In the genomic region with DNA sequence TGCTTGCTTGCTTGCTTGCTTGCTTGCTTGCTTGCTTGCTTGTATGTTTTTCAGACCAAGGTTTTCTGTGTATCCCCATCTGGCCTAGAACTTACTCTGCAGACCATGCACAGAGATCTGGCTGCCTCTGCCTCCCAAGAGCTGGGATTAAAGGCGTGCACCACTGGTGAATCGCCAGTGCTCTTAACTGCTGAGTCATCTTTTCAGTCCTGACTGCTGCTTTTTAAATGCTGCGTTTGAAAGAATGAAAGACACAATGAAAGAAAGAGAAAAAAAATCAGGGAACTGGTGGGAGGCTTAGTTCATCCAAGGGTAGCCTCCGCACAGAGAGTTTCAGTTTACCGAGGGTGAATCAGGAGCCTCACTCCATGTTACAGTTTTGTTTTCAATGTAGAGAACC, we compare ENCODE assay signal across 23 mouse cellular contexts.
"Had no signal": no experiment of that assay in that cellular context is flagged by ENCODE, and none has a peak within 500 bp of the region (broad histone marks: within the 10 kb centered on the region; RNA-seq: fewer than 3 reads in every experiment).

No protein-coding gene starts in this region.

- H3K9ac ChIP-seq: limb, embryonic 13.5 days; liver, embryonic 12.5 days; liver, embryonic 15.5 days; lung, embryonic 15.5 days; midbrain, embryonic 15.5 days; neural tube, embryonic 12.5 days; neural tube, embryonic 15.5 days; stomach, embryonic 15.5 days had no signal

- H3K27me3 ChIP-seq: limb, embryonic 13.5 days; liver, embryonic 15.5 days; lung, embryonic 15.5 days; midbrain, embryonic 15.5 days; neural tube, embryonic 12.5 days; neural tube, embryonic 15.5 days; stomach, embryonic 15.5 days had no signal

- H3K4me2 ChIP-seq: limb, embryonic 13.5 days; liver, embryonic 12.5 days; liver, embryonic 15.5 days; lung, embryonic 15.5 days; midbrain, embryonic 15.5 days; neural tube, embryonic 12.5 days; neural tube, embryonic 15.5 days; stomach, embryonic 15.5 days had no signal

- H3K9me3 ChIP-seq: limb, embryonic 10.5 days; limb, embryonic 13.5 days; liver, embryonic 12.5 days; liver, embryonic 15.5 days; lung, embryonic 15.5 days; megakaryocyte, embryonic 14.5 days; midbrain, embryonic 10.5 days; midbrain, embryonic 15.5 days; neural tube, embryonic 12.5 days; neural tube, embryonic 15.5 days; stomach, embryonic 15.5 days had no signal

- DNase-seq: kidney, postnatal 25 days; layer of hippocampus, adult 9-11 months; liver; lung, adult 18-20 months; lung, postnatal 10 days; lung, postnatal 36 days; right cerebral cortex, adult 18-20 months; right cerebral cortex, postnatal 14 days; right cerebral cortex, postnatal 4 days; thymus, postnatal 36 days had no signal

- H3K4me3 ChIP-seq: layer of hippocampus, adult 2 months; limb, embryonic 10.5 days; limb, embryonic 13.5 days; liver, embryonic 12.5 days; liver, embryonic 15.5 days; lung, embryonic 15.5 days; megakaryocyte, embryonic 14.5 days; midbrain, embryonic 10.5 days; midbrain, embryonic 15.5 days; neural tube, embryonic 12.5 days; neural tube, embryonic 15.5 days; stomach, embryonic 15.5 days had no signal

- ATAC-seq: liver, embryonic 12.5 days; midbrain, embryonic 15.5 days had no signal

- H3K4me1 ChIP-seq: limb, embryonic 10.5 days; limb, embryonic 13.5 days; liver, embryonic 12.5 days; liver, embryonic 15.5 days; lung, embryonic 15.5 days; megakaryocyte, embryonic 14.5 days; midbrain, embryonic 10.5 days; midbrain, embryonic 15.5 days; neural tube, embryonic 12.5 days; neural tube, embryonic 15.5 days; stomach, embryonic 15.5 days had no signal

- H3K27ac ChIP-seq: kidney, postnatal 0 days; layer of hippocampus, adult 2 months; limb, embryonic 10.5 days; limb, embryonic 13.5 days; liver, embryonic 12.5 days; liver, embryonic 15.5 days; lung, embryonic 15.5 days; midbrain, embryonic 10.5 days; midbrain, embryonic 15.5 days; neural tube, embryonic 12.5 days; neural tube, embryonic 15.5 days; stomach, embryonic 15.5 days had no signal

- H3K36me3 ChIP-seq: limb, embryonic 10.5 days; limb, embryonic 13.5 days; liver, embryonic 12.5 days; liver, embryonic 15.5 days; lung, embryonic 15.5 days; midbrain, embryonic 10.5 days; midbrain, embryonic 15.5 days; neural tube, embryonic 12.5 days; neural tube, embryonic 15.5 days; stomach, embryonic 15.5 days had no signal
